Mouse (Mus musculus) kidney, embryonic 15.5 days (tissue): ENCODE data around the gene Rai1. TPM values are rescaled to one million over a fixed set of nuclear protein-coding genes. Genes with fewer than 3 reads are reported as not detected.

ENCODE experiments used
- ATAC-seq: fragments of 200-750 bp; cut with Nextera tagmentation; replicated peaks from 2 replicates; pipeline ENCODE4 v1.8.0; 2017; ENCODE audit warnings: moderate TSS enrichment; ENCODE audit not compliant: low FRiP score
- H3K27ac ChIP-seq: fragments of 300-500 bp; sonication (generic); 2 replicates; pipeline ENCODE4 v1.5.1; 2015; ENCODE audit warnings: mild to moderate bottlenecking, inconsistent platforms
- H3K27me3 ChIP-seq: fragments of 300-500 bp; sonication (generic); 2 replicates; pipeline ENCODE4 v1.6.1; 2015; ENCODE audit warnings: inconsistent platforms
- H3K36me3 ChIP-seq: fragments of 300-500 bp; sonication (generic); 2 replicates; pipeline ENCODE4 v1.6.1; 2015; ENCODE audit warnings: inconsistent platforms
- H3K4me1 ChIP-seq: fragments of 300-500 bp; sonication (generic); 2 replicates; pipeline ENCODE4 v1.6.1; 2015; ENCODE audit warnings: inconsistent platforms
- H3K4me2 ChIP-seq: fragments of 300-500 bp; sonication (generic); 2 replicates; pipeline ENCODE4 v1.6.1; 2015; ENCODE audit warnings: moderate library complexity, mild to moderate bottlenecking, inconsistent platforms
- H3K4me3 ChIP-seq: fragments of 300-500 bp; sonication (generic); replicated peaks from 2 replicates; pipeline ENCODE4 v1.5.1; 2015; ENCODE audit warnings: mild to moderate bottlenecking, inconsistent platforms
- H3K9ac ChIP-seq: fragments of 300-500 bp; sonication (generic); 2 replicates; pipeline ENCODE4 v1.6.1; 2015; ENCODE audit warnings: mild to moderate bottlenecking, inconsistent platforms
- H3K9me3 ChIP-seq: fragments of 300-500 bp; sonication (generic); replicated peaks from 2 replicates; pipeline ENCODE4 v1.6.1; 2016; ENCODE audit warnings: inconsistent platforms
- WGBS: fragments of 180-500 bp; shearing (Covaris S2); methylation state at CpG from one replicate; pipeline ENCODE4 v1.1.7; 2015; ENCODE audit warnings: mixed read lengths; 5-methylcytosine and 5-hydroxymethylcytosine counted together
- polyA plus RNA-seq: library from polyadenylated mRNA; unstranded; fragments of >200 nt; fragmentation: Nextera tagmentation; extraction: Ambion mirVana; gene quantifications from 2 replicates; pipeline ENCODE4 v1.2.1, GENCODE M21; 2015

Gene Rai1
- polyA plus RNA-seq, 1 experiment from 2014 or later = 23.4 TPM

DNA sequence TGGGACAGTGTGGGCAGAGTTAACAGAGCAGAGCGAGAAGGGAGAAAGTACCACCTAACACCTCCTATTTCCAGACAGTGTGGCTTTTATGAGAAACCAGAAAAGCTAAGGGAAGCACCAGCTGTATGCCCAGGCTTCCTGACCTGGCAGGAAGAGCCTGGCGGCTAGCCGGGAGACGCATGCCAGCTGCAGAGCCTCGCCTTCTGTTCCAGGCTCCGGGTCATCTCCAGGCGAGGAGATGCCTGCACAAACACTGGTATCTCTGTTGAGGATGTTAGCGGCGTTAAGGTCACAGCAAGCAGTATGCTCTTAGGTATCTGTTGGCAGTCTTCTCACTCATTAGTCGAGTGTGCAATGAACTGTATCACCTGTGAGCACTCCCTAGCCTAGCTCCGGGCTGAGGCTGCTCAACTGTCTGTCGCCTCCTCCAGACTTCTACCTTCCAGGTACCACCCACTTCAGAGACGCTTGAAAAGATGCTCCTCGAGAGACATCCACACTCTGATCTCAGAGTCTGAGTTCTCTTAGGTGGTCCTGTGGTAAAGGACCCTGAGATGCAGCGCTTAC lies 30.8 kb upstream of the Rai1 start:
- Histone ChIP-seq H3K4me3 (no peak overlapping the region), H3K4me2 (peak overlapping the region; percentile 25; the same call in 1 of the 2 replicates), H3K27me3 (no peaks in the 10 kb centered on the region), H3K36me3 (no peaks in the 10 kb centered on the region), H3K9ac (no peak overlapping the region), H3K4me1 (peaks cover 15% of the 10 kb centered on the region), H3K9me3 (no peaks in the 10 kb centered on the region), H3K27ac (peak overlapping the region; percentile 63)
- WGBS = 34% methylated on average over 15 of the region's 15 CpGs
- peak; percentile 84 for ATAC-seq

DNA sequence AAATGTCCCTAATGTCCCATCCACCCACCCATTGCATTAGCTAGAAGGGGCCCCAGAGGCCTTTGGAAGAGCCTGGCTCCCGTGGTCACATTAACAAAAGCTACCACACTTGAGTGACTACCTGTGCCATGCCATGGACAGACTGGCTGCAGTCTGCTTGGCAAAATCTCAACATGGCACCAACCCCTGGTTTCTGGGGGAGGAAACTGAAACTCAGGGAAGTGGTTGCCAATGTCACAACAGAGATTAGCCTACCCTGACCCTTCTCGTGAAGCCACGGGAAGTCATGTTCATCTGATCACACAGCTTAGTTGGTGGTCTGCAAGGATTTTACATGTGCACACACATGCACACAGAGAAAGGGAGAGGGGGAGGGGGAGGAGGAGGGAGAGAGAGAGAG lies 28.6 kb upstream of the Rai1 start:
- Histone ChIP-seq H3K27me3 (no peaks in the 10 kb centered on the region), H3K4me1 (peaks cover 13% of the 10 kb centered on the region), H3K9me3 (no peaks in the 10 kb centered on the region), H3K4me3 (no peak overlapping the region), H3K36me3 (no peaks in the 10 kb centered on the region), H3K27ac (no peak overlapping the region), H3K9ac (no peak overlapping the region), H3K4me2 (no peak overlapping the region)
- WGBS = 66% methylated on average over 3 of the region's 3 CpGs
- no peak for ATAC-seq

GRCm38 (mm10) chr11:60076790-60077189 lies 28.0 kb upstream of the Rai1 start:
- ATAC-seq = no peak
- no peak overlapping the region for H3K27ac ChIP-seq
- H3K27me3 ChIP-seq = no peaks in the 10 kb centered on the region
- 23% methylated on average over 4 of the region's 4 CpGs for WGBS
- H3K4me3 ChIP-seq = no peak overlapping the region
- H3K4me2 ChIP-seq = no peak overlapping the region
- H3K9me3 ChIP-seq = no peaks in the 10 kb centered on the region
- H3K9ac ChIP-seq = no peak overlapping the region
- H3K4me1 ChIP-seq = peaks cover 13% of the 10 kb centered on the region
- no peaks in the 10 kb centered on the region for H3K36me3 ChIP-seq

GRCm38 (mm10) chr11:60084589-60084988 lies 20.2 kb upstream of the Rai1 start:
- no peaks in the 10 kb centered on the region for H3K36me3 ChIP-seq
- H3K27me3 ChIP-seq = no peaks in the 10 kb centered on the region
- H3K9me3 ChIP-seq = no peaks in the 10 kb centered on the region
- ATAC-seq = no peak
- no peaks in the 10 kb centered on the region for H3K4me1 ChIP-seq
- no peak overlapping the region for H3K27ac ChIP-seq
- 49% methylated on average over 2 of the region's 2 CpGs for WGBS
- H3K4me3 ChIP-seq = no peak overlapping the region
- no peak overlapping the region for H3K9ac ChIP-seq
- H3K4me2 ChIP-seq = no peak overlapping the region

DNA sequence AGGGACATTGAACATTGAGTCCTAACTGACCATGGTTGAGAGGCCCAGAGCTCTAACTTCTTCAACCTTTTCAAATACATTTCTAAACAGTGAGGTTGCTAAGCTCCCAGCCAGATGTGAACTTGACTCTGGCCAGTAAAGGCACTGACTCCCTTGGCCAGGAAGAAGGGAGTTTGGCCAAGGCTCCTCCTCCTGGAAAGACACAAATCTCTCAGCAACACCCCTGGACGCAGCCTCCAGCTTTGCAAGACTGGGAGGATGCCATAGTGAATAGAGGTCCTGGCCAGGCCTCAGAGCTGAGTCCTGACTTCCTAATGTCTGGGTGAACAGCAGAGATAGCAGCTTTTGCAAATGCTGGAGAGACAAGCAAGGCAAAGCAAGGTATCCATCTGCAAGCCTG lies 18.1 kb upstream of the Rai1 start:
- H3K4me2 ChIP-seq = no peak overlapping the region
- ATAC-seq = no peak
- no peak overlapping the region for H3K4me3 ChIP-seq
- peaks cover 8% of the 10 kb centered on the region; the same call in 1 of the 2 replicates for H3K4me1 ChIP-seq
- H3K27ac ChIP-seq = no peak overlapping the region
- H3K27me3 ChIP-seq = no peaks in the 10 kb centered on the region
- no peak overlapping the region for H3K9ac ChIP-seq
- WGBS = 60% methylated on average over 1 of the region's 1 CpGs
- H3K36me3 ChIP-seq = no peaks in the 10 kb centered on the region
- H3K9me3 ChIP-seq = no peaks in the 10 kb centered on the region

GRCm38 (mm10) chr11:60088947-60089346 lies 15.9 kb upstream of the Rai1 start:
- WGBS = 39% methylated on average over 4 of the region's 4 CpGs
- no peaks in the 10 kb centered on the region for H3K36me3 ChIP-seq
- no peak overlapping the region for H3K9ac ChIP-seq
- no peak for ATAC-seq
- no peak overlapping the region for H3K27ac ChIP-seq
- no peak overlapping the region for H3K4me3 ChIP-seq
- no peaks in the 10 kb centered on the region for H3K9me3 ChIP-seq
- no peak overlapping the region for H3K4me2 ChIP-seq
- H3K27me3 ChIP-seq = no peaks in the 10 kb centered on the region
- peaks cover 12% of the 10 kb centered on the region for H3K4me1 ChIP-seq

DNA sequence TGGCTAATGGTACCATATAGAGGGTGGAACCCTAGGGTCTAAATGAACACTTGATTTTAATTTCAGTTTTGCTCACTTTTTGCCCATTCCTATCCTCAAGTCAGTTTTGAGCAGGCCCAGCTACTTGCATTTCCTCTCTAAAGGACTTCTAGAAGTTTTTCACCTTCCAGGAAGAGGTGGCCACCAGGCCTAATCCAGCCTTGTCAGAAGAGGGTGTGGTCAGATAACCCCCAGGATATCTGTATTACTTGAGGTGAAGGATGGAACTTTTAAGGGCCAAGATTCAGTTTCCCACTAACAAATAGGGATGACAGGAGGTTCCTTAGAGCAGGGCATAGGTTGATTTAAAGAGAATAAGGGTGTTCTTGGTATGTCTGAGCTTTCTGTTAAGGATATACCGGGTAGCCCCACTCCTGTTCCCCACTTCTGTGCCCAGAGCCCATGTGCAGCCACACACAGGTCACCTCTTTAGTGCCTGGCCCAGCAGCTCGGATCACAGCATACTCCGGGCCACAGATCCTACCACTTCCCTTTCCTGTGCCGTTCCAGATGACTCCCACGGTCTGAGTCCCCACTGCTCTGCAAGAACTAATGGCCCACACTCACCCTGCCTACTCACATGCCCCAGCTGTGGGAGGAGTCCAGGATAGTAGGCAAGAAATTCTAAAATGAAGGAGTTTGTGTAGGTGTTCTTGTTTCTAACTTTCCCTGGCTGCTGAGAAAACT lies 14.0 kb upstream of the Rai1 start:
- Histone ChIP-seq H3K9ac (no peak overlapping the region), H3K4me1 (peaks cover 28% of the 10 kb centered on the region)
- 35% methylated on average over 5 of the region's 5 CpGs for WGBS

DNA sequence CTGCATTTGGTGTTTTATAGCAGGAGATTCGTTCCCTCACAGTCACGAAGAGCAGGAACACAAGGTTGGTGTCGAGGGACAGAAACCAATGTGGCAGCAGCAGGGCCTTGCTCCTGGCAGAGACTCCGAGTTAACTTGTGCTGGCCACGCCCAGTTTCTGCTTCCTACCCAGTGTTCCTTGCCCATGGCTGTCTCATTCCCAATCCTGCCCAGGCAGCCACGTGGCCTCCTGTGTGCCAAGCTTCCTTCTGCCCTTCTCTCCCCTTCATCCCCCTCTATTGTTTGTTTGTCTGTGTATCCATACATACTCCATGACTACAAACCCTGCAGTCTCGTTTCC lies 13.4 kb upstream of the Rai1 start:
- WGBS = 68% methylated on average over 7 of the region's 7 CpGs
- Histone ChIP-seq H3K27ac (no peak overlapping the region), H3K9ac (no peak overlapping the region), H3K4me2 (no peak overlapping the region), H3K27me3 (no peaks in the 10 kb centered on the region), H3K4me3 (no peak overlapping the region), H3K9me3 (no peaks in the 10 kb centered on the region), H3K36me3 (no peaks in the 10 kb centered on the region), H3K4me1 (peaks cover 30% of the 10 kb centered on the region)
- ATAC-seq = no peak

More for the DNA sequence above, 14.0 kb upstream of the Rai1 start:
- Histone ChIP-seq H3K27ac (no peak overlapping the region), H3K27me3 (no peaks in the 10 kb centered on the region), H3K4me3 (no peak overlapping the region), H3K4me2 (no peak overlapping the region), H3K9me3 (no peaks in the 10 kb centered on the region), H3K36me3 (no peaks in the 10 kb centered on the region)
- ATAC-seq = no peak

GRCm38 (mm10) chr11:60093227-60093626 lies 11.6 kb upstream of the Rai1 start:
- Histone ChIP-seq H3K9ac (no peak overlapping the region), H3K27ac (no peak overlapping the region), H3K4me2 (no peak overlapping the region), H3K36me3 (no peaks in the 10 kb centered on the region), H3K4me1 (peaks cover 30% of the 10 kb centered on the region), H3K4me3 (no peak overlapping the region), H3K27me3 (no peaks in the 10 kb centered on the region), H3K9me3 (no peaks in the 10 kb centered on the region)
- ATAC-seq = no peak

- Histone ChIP-seq H3K4me2 (no peak overlapping the region), H3K9me3 (no peaks in the 10 kb centered on the region), H3K27ac (no peak overlapping the region), H3K4me1 (peaks cover 30% of the 10 kb centered on the region), H3K36me3 (no peaks in the 10 kb centered on the region), H3K9ac (no peak overlapping the region), H3K27me3 (no peaks in the 10 kb centered on the region), H3K4me3 (no peak overlapping the region)
- WGBS = 59% methylated on average over 7 of the region's 7 CpGs
- ATAC-seq = no peak
Observed at GRCm38 (mm10) chr11:60093984-60094587, 10.7 kb upstream of the Rai1 start.

DNA sequence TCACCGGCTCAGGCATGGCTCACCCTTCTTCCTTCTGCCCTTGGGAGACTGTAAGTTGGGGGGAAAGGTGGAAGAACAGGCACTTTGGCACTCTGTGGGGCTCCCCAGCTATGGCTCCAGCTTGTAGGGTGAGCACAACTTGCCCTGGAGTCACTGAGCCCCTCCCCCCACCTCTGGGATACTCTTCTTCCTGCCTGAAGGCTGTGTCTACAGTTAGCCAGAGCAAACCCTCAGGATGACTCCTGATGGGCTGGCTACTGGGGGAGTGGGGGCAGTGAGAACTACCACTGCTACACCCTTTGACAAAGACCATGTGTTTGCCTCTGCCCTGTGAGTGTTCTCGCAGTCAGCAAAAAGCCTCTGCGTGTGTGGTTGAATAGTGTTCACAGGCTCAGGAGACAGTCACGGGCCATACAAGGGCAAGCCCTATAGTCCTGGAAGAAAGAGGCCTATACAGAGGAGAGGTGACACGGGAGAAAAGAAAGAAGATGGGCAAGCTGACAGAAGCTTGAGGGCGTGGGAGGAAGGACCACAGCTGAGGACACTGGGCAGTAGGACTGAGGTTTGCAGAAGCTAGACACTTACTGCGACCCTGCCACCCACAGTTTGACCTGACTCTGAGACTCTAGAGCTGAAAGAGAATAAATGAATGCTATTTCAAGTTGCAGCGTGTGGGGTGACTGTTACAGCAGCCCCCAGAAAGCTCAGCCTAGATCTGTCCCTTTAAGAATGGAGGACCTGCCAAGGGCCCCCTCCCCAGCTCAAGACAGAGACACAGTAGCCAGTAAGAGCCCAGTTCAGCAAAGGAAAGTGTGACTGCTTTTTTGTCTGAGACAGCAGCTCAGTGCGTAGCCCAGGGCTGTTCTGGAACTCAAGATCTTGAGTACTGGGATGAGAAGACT lies 9.7 kb upstream of the Rai1 start:
- Histone ChIP-seq H3K9ac (no peak overlapping the region), H3K4me3 (no peak overlapping the region), H3K27me3 (no peaks in the 10 kb centered on the region), H3K9me3 (no peaks in the 10 kb centered on the region), H3K36me3 (no peaks in the 10 kb centered on the region), H3K27ac (no peak overlapping the region), H3K4me1 (peaks cover 30% of the 10 kb centered on the region), H3K4me2 (no peak overlapping the region)
- 54% methylated on average over 9 of the region's 9 CpGs for WGBS
- ATAC-seq = no peak
